Mouse (Mus musculus) embryonic facial prominence, embryonic 15.5 days (tissue): ENCODE measurements around the gene Mrpl30. TPM values are rescaled to one million over a fixed set of nuclear protein-coding genes. Genes with fewer than 3 reads are reported as not detected.

ENCODE experiments used
- ATAC-seq: fragments of 200-750 bp; cut with Nextera tagmentation; 2 replicates; pipeline ENCODE4 v1.8.0; 2017; ENCODE audit warnings: low read depth, moderate TSS enrichment; ENCODE audit not compliant: insufficient number of reproducible peaks, low FRiP score, low TSS enrichment
- H3K27ac ChIP-seq: fragments of 300-500 bp; sonication (generic); replicated peaks from 2 replicates; pipeline ENCODE4 v1.5.1; 2015; ENCODE audit warnings: mild to moderate bottlenecking, inconsistent platforms
- H3K27me3 ChIP-seq: fragments of 300-500 bp; sonication (generic); 2 replicates; pipeline ENCODE4 v1.6.1; 2015; ENCODE audit warnings: inconsistent platforms
- H3K36me3 ChIP-seq: fragments of 300-500 bp; sonication (generic); 2 replicates; pipeline ENCODE4 v1.6.1; 2015; ENCODE audit warnings: mild to moderate bottlenecking, inconsistent platforms
- H3K4me1 ChIP-seq: fragments of 300-500 bp; sonication (generic); 2 replicates; pipeline ENCODE4 v1.6.1; 2015; ENCODE audit warnings: inconsistent platforms
- H3K4me2 ChIP-seq: fragments of 300-500 bp; sonication (generic); replicated peaks from 2 replicates; pipeline ENCODE4 v1.6.1; 2015; ENCODE audit warnings: mild to moderate bottlenecking, inconsistent platforms
- H3K4me3 ChIP-seq: fragments of 300-500 bp; sonication (generic); replicated peaks from 2 replicates; pipeline ENCODE4 v1.5.1; 2015; ENCODE audit warnings: mild to moderate bottlenecking, inconsistent platforms
- H3K9ac ChIP-seq: fragments of 300-500 bp; sonication (generic); 2 replicates; pipeline ENCODE4 v1.6.1; 2015; ENCODE audit warnings: inconsistent platforms
- H3K9me3 ChIP-seq: fragments of 300-500 bp; sonication (generic); replicated peaks from 2 replicates; pipeline ENCODE4 v1.6.1; 2016; ENCODE audit warnings: inconsistent platforms
- WGBS: fragments of 180-500 bp; shearing (Covaris S2); methylation state at CpG from one replicate; pipeline ENCODE4 v1.1.7; 2015; 5-methylcytosine and 5-hydroxymethylcytosine counted together
- polyA plus RNA-seq: library from polyadenylated mRNA; unstranded; fragments of >200 nt; fragmentation: Nextera tagmentation; extraction: Ambion mirVana; gene quantifications from 2 replicates; pipeline ENCODE4 v1.2.1, GENCODE M21; 2015

Mrpl30 gene
- polyA plus RNA-seq, 1 experiment from 2014 or later = 239 TPM

GRCm38 (mm10) chr1:37903178-37903577, 12.9 kb downstream of the Mrpl30 start:
- WGBS = 36% methylated on average over 6 of the region's 6 CpGs
- H3K9ac ChIP-seq = no peak overlapping the region
- ATAC-seq = no peak

DNA sequence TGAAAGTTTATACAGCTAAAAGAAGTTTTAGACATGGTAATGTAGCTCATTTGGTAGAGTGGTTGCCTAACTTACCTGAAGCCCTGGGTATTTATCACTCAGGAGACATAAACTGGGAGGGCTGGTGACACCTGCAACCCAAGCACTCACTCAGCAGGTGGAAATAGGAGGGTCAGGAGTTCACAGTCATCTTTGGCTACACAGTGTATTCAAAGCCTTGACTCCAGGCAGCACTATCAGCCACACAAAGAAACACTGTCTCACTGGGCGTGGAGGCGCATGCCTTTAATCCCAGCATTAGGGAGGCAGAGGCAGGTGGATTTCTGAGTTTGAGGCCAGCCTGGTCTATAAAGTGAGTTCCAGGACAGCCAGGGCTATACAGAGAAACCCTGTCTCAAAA, 22.5 kb downstream of the Mrpl30 start:
- no peaks in the 10 kb centered on the region for H3K9me3 ChIP-seq
- 0 out of 2 replicates have a peak, but pooled peaks cover 2% of the 10 kb centered on the region for H3K27me3 ChIP-seq
- ATAC-seq = no peak
- H3K36me3 ChIP-seq = no peaks in the 10 kb centered on the region
- no peak overlapping the region for H3K9ac ChIP-seq
- H3K4me1 ChIP-seq = no peaks in the 10 kb centered on the region
- H3K27ac ChIP-seq = no peak overlapping the region
- WGBS = 73% methylated on average over 2 of the region's 2 CpGs
- no peak overlapping the region for H3K4me2 ChIP-seq
- H3K4me3 ChIP-seq = no peak overlapping the region

More at GRCm38 (mm10) chr1:37903178-37903577, 12.9 kb downstream of the Mrpl30 start:
- Histone ChIP-seq H3K27ac (no peak overlapping the region), H3K4me1 (no peaks in the 10 kb centered on the region), H3K4me3 (no peak overlapping the region), H3K36me3 (peaks cover 15% of the 10 kb centered on the region), H3K4me2 (no peak overlapping the region), H3K27me3 (no peaks in the 10 kb centered on the region), H3K9me3 (no peaks in the 10 kb centered on the region)

- Histone ChIP-seq H3K27ac (no peak within 1 kb of the TSS), H3K4me1 (no peaks in the 10 kb centered on the region), H3K4me2 (no peak within 1 kb of the TSS), H3K27me3 (0 out of 2 replicates have a peak, but pooled peaks cover 2% of the 10 kb centered on the region), H3K9ac (no peak within 1 kb of the TSS), H3K4me3 (no peak within 1 kb of the TSS), H3K36me3 (no peaks in the 10 kb centered on the region), H3K9me3 (no peaks in the 10 kb centered on the region)
- WGBS = 71% methylated on average over 5 of the region's 5 CpGs
- ATAC-seq = no peak
These were observed 26.1 kb downstream of the Mrpl30 start, which contains the start of gene Lyg2 for GRCm38 (mm10) chr1:37916393-37916792. Gene Lyg2, minus strand, starts transcription at chr1:37916493.

DNA sequence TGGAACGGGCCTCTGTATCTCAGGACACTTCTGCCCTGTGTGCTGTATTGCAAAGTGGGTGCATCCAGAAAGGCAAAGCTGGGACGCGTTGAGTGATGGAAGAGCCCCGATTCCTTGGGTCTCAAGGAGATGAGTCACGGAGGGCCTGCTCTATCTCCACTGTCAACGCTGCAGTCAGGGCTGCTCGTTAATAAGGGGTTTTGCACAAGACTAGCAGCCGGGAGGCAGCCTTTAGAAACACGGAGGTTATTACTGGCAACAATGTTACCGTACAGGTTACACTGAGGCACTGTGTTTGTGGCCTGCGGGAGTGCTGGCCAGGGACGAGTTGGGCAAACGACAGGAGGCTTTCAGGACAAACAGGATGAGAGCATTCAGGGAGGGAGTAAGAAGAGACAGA, 27.4 kb downstream of the Mrpl30 start:
- H3K27me3 ChIP-seq = 0 out of 2 replicates have a peak, but pooled peaks cover under 1% of the 10 kb centered on the region
- no peak overlapping the region for H3K4me3 ChIP-seq
- no peak overlapping the region for H3K4me2 ChIP-seq
- no peaks in the 10 kb centered on the region for H3K9me3 ChIP-seq
- H3K27ac ChIP-seq = no peak overlapping the region
- no peak for ATAC-seq
- WGBS = 61% methylated on average over 13 of the region's 13 CpGs
- H3K4me1 ChIP-seq = no peaks in the 10 kb centered on the region
- no peaks in the 10 kb centered on the region for H3K36me3 ChIP-seq
- H3K9ac ChIP-seq = no peak overlapping the region

DNA sequence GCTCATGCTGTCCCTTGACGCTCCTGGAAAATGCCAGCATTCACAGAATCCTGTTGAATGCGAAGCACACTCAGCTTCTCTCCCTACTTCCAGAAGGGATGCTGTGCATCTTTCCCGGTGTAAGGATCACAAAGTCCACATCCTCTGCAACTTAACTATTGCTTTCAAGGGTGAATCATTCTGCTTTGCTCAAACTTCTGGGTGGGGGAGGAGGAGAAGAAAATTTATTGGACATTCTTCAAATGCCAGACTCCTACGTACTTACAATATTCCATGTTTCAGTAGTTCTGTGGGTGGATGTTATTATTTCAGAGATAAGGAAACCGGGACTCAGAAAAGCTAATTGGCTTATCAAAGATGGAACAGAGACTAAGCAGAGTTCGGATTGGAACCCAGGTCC, 27.8 kb downstream of the Mrpl30 start:
- Histone ChIP-seq H3K4me1 (no peaks in the 10 kb centered on the region), H3K4me3 (no peak overlapping the region), H3K9ac (no peak overlapping the region), H3K36me3 (no peaks in the 10 kb centered on the region), H3K27ac (no peak overlapping the region), H3K4me2 (no peak overlapping the region), H3K9me3 (no peaks in the 10 kb centered on the region), H3K27me3 (no peaks in the 10 kb centered on the region)
- WGBS = 67% methylated on average over 6 of the region's 6 CpGs
- ATAC-seq = no peak

DNA sequence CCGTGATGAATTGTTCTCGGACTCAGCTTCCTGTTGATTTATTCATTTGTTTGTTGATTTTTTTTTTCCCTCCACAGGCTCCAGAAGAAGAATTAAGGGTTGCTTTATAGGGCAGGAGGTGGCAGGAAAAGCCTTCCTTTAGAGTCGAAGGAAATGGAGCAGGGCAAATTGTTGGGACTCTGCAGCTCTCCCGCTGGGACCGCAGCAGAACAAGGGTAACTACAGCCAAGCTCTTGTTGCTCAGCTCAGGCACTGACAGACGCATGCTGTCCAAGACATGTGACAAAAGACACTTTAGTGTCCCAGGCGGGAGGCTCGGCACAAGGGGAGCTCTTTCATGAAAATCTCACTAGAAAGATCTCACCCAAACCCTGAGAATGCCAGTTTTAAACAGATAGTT, 32.3 kb downstream of the Mrpl30 start:
- no peak for ATAC-seq
- H3K4me2 ChIP-seq = no peak overlapping the region
- H3K36me3 ChIP-seq = no peaks in the 10 kb centered on the region
- WGBS = 46% methylated on average over 8 of the region's 8 CpGs
- no peak overlapping the region for H3K9ac ChIP-seq
- no peak overlapping the region for H3K4me3 ChIP-seq
- no peaks in the 10 kb centered on the region for H3K4me1 ChIP-seq
- no peak overlapping the region for H3K27ac ChIP-seq
- no peaks in the 10 kb centered on the region for H3K27me3 ChIP-seq
- no peaks in the 10 kb centered on the region for H3K9me3 ChIP-seq

DNA sequence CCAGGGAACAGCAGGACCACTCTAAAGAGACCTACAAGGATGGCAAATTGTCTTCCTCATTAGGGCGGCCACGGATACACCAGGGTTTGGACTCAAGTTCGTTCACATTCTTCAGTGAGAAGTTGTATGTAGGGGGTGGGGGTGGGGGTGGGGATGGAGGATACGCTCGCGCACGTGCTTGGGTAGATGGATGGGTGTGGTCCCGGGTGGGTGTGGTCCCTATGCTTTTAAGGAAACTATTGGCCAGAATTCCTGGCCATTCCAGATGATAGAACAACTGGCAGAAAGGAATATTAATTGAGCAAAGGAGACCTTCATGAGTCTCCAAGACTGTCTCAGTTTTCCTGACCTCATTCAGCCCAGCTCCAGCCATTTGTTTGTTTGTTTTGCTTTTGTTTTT, 35.7 kb downstream of the Mrpl30 start:
- ATAC-seq = no peak
- H3K4me2 ChIP-seq = no peak overlapping the region

GRCm38 (mm10) chr1:37931806-37932205, 41.5 kb downstream of the Mrpl30 start:
- H3K27ac ChIP-seq = no peak overlapping the region
- ATAC-seq = 0 out of 2 replicates have a peak, but pooled peaks have one; percentile 39
- no peaks in the 10 kb centered on the region for H3K36me3 ChIP-seq
- H3K9me3 ChIP-seq = no peaks in the 10 kb centered on the region
- H3K27me3 ChIP-seq = no peaks in the 10 kb centered on the region
- 13% methylated on average over 3 of the region's 3 CpGs for WGBS
- H3K4me3 ChIP-seq = no peak overlapping the region
- H3K4me1 ChIP-seq = no peaks in the 10 kb centered on the region
- H3K4me2 ChIP-seq = no peak overlapping the region
- H3K9ac ChIP-seq = no peak overlapping the region

More for the DNA sequence above, 35.7 kb downstream of the Mrpl30 start:
- 78% methylated on average over 8 of the region's 8 CpGs for WGBS
- Histone ChIP-seq H3K4me1 (no peaks in the 10 kb centered on the region), H3K27me3 (no peaks in the 10 kb centered on the region), H3K9me3 (no peaks in the 10 kb centered on the region), H3K27ac (no peak overlapping the region), H3K9ac (no peak overlapping the region), H3K36me3 (no peaks in the 10 kb centered on the region), H3K4me3 (no peak overlapping the region)

Other genes starting within 250 kb of the Mrpl30 start
- gene 2010300C02Rik, start 170.4 kb upstream of the Mrpl30 start, polyA plus RNA-seq = 7.9 and 11.5 TPM in 2 replicates
- gene Tsga10, start 24.0 kb upstream of the Mrpl30 start, polyA plus RNA-seq = 8.3 and 8.9 TPM in 2 replicates
- gene Lipt1, start 18.7 kb upstream of the Mrpl30 start, polyA plus RNA-seq = 6.6 and 9.3 TPM in 2 replicates
- 23.5 and 23.8 TPM in 2 replicates for gene Mitd1, start 66 bp upstream of the Mrpl30 start, polyA plus RNA-seq
- gene Lyg2, start 26.0 kb downstream of the Mrpl30 start, polyA plus RNA-seq = 1.7 and 1.8 TPM in 2 replicates
- gene Lyg1, start 67.3 kb downstream of the Mrpl30 start, polyA plus RNA-seq = 0.43 TPM in 1 of 2 replicates, not detected in the other
- 127 and 148 TPM in 2 replicates for gene Txndc9, start 107.4 kb downstream of the Mrpl30 start, polyA plus RNA-seq
- gene Eif5b, start 107.5 kb downstream of the Mrpl30 start, polyA plus RNA-seq = 25.9 and 29.5 TPM in 2 replicates
- gene Rev1, start 239.3 kb downstream of the Mrpl30 start, polyA plus RNA-seq = 27.6 and 27.9 TPM in 2 replicates